Comparison of ENCODE assay signal across 16 mouse cellular contexts in the genomic region with DNA sequence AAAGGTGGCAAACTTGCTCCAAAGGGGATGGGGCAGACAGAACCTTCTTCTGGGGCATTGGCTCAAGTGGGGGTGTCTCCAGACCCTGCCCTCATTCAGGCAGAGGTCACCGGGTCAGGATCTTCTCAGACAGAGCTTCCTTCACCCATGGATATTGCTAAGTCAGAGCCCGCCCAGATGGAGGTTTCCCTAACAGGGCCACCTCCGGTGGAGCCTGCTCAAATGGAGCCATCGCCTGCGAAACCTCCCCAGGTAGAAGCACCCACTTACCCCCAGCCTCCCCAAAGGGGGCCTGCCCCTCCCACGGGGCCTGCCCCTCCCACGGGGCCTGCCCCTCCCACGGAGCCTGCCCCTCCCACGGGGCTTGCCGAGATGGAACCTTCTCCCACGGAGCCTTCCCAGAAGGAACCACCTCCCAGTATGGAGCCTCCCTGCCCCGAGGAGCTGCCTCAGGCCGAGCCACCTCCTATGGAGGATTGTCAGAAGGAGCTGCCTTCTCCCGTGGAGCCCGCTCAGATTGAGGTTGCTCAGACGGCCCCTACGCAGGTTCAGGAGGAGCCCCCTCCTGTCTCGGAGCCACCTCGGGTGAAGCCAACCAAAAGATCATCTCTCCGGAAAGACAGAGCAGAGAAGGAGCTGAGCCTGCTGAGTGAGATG. TPM values are rescaled to one million over a fixed set of nuclear protein-coding genes. Genes with fewer than 3 reads are reported as not detected.
DNase-seq lines count a peak whose midpoint lies in the region; ATAC-seq and TF ChIP-seq lines count a peak whose summit lies in the region.
"Had no signal": no experiment of that assay in that cellular context is flagged by ENCODE, and none has a peak within 500 bp of the region (broad histone marks: within the 10 kb centered on the region; RNA-seq: fewer than 3 reads in every experiment).

No protein-coding gene starts in this region.

- no peak overlapping the region for H3K4me2 ChIP-seq in heart, embryonic 12.5 days
- H3K4me2 ChIP-seq: forebrain, embryonic 15.5 days; heart, embryonic 13.5 days; liver, embryonic 13.5 days; lung, embryonic 15.5 days; midbrain, embryonic 11.5 days had no signal

- H3K36me3 ChIP-seq in heart, embryonic 12.5 days = peaks cover 75% of the 10 kb centered on the region
- peaks cover 98% of the 10 kb centered on the region for H3K36me3 ChIP-seq in E14TG2a.4 (ENCODE audit: insufficient read depth, low read length)

- peaks cover 12% of the 10 kb centered on the region for H3K4me1 ChIP-seq in heart, embryonic 12.5 days (replicated peaks)
- H3K4me1 ChIP-seq in E14TG2a.4 (replicated peaks; ENCODE audit: low read depth, low read length) = peaks cover 79% of the 10 kb centered on the region
- H3K4me1 ChIP-seq: forebrain, embryonic 15.5 days; lung, embryonic 15.5 days had no signal

- no peaks in the 10 kb centered on the region for H3K9me3 ChIP-seq in heart, embryonic 12.5 days (replicated peaks)
- no peaks in the 10 kb centered on the region for H3K9me3 ChIP-seq in E14TG2a.4 (ENCODE audit: low read length)
- H3K9me3 ChIP-seq: forebrain, embryonic 15.5 days; heart, embryonic 13.5 days; liver, embryonic 13.5 days; lung, embryonic 15.5 days had no signal

- H3K9ac ChIP-seq in heart, embryonic 12.5 days = no peak overlapping the region
- H3K9ac ChIP-seq: forebrain, embryonic 15.5 days; heart, embryonic 13.5 days; liver, embryonic 13.5 days; lung, embryonic 15.5 days had no signal

- no peak overlapping the region for H3K27ac ChIP-seq in heart, embryonic 12.5 days (ENCODE audit: poor library complexity, severe bottlenecking)
- H3K27ac ChIP-seq: forebrain, embryonic 15.5 days; heart, embryonic 13.5 days; left cerebral cortex, adult 2 months; liver, embryonic 13.5 days; lung, embryonic 15.5 days had no signal

- intact Hi-C loops in heart, postnatal 10 days (cut with DNase I) = no loop called here
- intact Hi-C loops in left cerebral cortex, postnatal 4 days (cut with DNase I) = no loop called here
- intact Hi-C loops in left cerebral cortex, postnatal 14 days (cut with DNase I) = no loop called here

- DNase-seq in heart, postnatal 10 days = no peak
- DNase-seq in left cerebral cortex, postnatal 4 days = peak; percentile 7
- DNase-seq in left cerebral cortex, postnatal 14 days (ENCODE audit: low spot score in 2 of 2) = no peak
- peak; percentile 48 for DNase-seq in ES-CJ7 (ENCODE audit: low read depth, low spot score)
- DNase-seq in c-Kit-positive CD71-positive TER-119-positive erythroid progenitor cells, embryonic 14.5 days (ENCODE audit: low spot score) = no peak
- DNase-seq in adrenal gland, adult 2 months = no peak
- DNase-seq: heart, postnatal 36 days; liver, embryonic 13.5 days had no signal

- H3K27me3 ChIP-seq in heart, embryonic 12.5 days (replicated peaks) = no peaks in the 10 kb centered on the region
- peaks cover 20% of the 10 kb centered on the region for H3K27me3 ChIP-seq in E14TG2a.4 (ENCODE audit: insufficient read depth, low read length)
- H3K27me3 ChIP-seq: forebrain, embryonic 15.5 days; heart, embryonic 13.5 days; liver, embryonic 13.5 days; lung, embryonic 15.5 days had no signal

- ATAC-seq in heart, embryonic 12.5 days (ENCODE audit: insufficient number of reproducible peaks, low FRiP score) = peak; percentile 52; the same call in 1 of the 2 replicates
- ATAC-seq: forebrain, embryonic 15.5 days; intestine, embryonic 16.5 days had no signal

- no peak for TF ChIP-seq CTCF in E14TG2a.4 (conservative IDR thresholded peaks at IDR 0.05; ENCODE audit: low read length)

- 79% methylated on average over 20 of the region's 20 CpGs for WGBS in heart, embryonic 12.5 days

- H3K4me3 ChIP-seq in heart, embryonic 12.5 days = no peak overlapping the region
- H3K4me3 ChIP-seq in E14TG2a.4 (replicated peaks; ENCODE audit: low read length) = peak overlapping the region; percentile 68
- H3K4me3 ChIP-seq: forebrain, embryonic 15.5 days; heart, embryonic 13.5 days; left cerebral cortex, adult 2 months; liver, embryonic 13.5 days; lung, embryonic 15.5 days had no signal

RNA-seq across cellular contexts. Expression of a gene that starts 16.4 kb away (rescaled TPM):
- polyA plus RNA-seq in heart, embryonic 12.5 days (2016; fragmentation: Nextera tagmentation; extraction: Ambion mirVana) = 31.0 and 32.2 TPM in 2 replicates
- total RNA-seq in heart, postnatal 10 days (2021) = 10 to 100 TPM; 22.6 to 27.8 TPM
- total RNA-seq in left cerebral cortex, postnatal 4 days (2021) = 1 to 10 TPM; 6.7 to 6.8 TPM
- total RNA-seq in left cerebral cortex, postnatal 14 days (2021) = 1 to 10 TPM; 4.2 TPM
- total RNA-seq in adrenal gland, adult 2 months (2021) = 10 to 100 TPM; 18.9 to 19.6 TPM
- polyA plus RNA-seq in adrenal gland, adult 2 months (2012; rRNA removed) = 6.9 and 7.8 TPM in 2 replicates

RNA-seq across cellular contexts. Expression of a gene that starts 28.2 kb away (rescaled TPM):
- 22.9 and 23.0 TPM in 2 replicates for polyA plus RNA-seq in heart, embryonic 12.5 days (2016; fragmentation: Nextera tagmentation; extraction: Ambion mirVana)
- 10 to 100 TPM; 14.4 to 17.0 TPM for total RNA-seq in heart, postnatal 10 days (2021)
- total RNA-seq in left cerebral cortex, postnatal 4 days (2021) = 10 to 100 TPM; 27.3 to 30.0 TPM
- 10 to 100 TPM; 22.8 to 24.6 TPM for total RNA-seq in left cerebral cortex, postnatal 14 days (2021)
- 10 to 100 TPM; 28.7 to 29.5 TPM for total RNA-seq in adrenal gland, adult 2 months (2021)
- polyA plus RNA-seq in adrenal gland, adult 2 months (2012; rRNA removed) = 30.2 and 31.6 TPM in 2 replicates

RNA-seq across cellular contexts. Expression of a gene that starts 28.3 kb away (rescaled TPM):
- 46.1 and 49.9 TPM in 2 replicates for polyA plus RNA-seq in heart, embryonic 12.5 days (2016; fragmentation: Nextera tagmentation; extraction: Ambion mirVana)
- 10 to 100 TPM; 33.3 to 36.2 TPM for total RNA-seq in heart, postnatal 10 days (2021)
- total RNA-seq in left cerebral cortex, postnatal 4 days (2021) = 10 to 100 TPM; 55.4 to 59.3 TPM
- 10 to 100 TPM; 46.6 to 51.7 TPM for total RNA-seq in left cerebral cortex, postnatal 14 days (2021)
- 10 to 100 TPM; 67.5 to 95.1 TPM for total RNA-seq in adrenal gland, adult 2 months (2021)
- polyA plus RNA-seq in adrenal gland, adult 2 months (2012; rRNA removed) = 20.7 and 37.6 TPM in 2 replicates

Comparison
In these comparisons a context has a peak if more than half of its experiments do, and no peak if none do; other contexts are left out.
1. DNase-seq: peak in left cerebral cortex, postnatal 4 days (single experiment) and ES-CJ7 (single experiment); none in heart, postnatal 10 days (0 of 2), left cerebral cortex, postnatal 14 days (0 of 2), c-Kit-positive CD71-positive TER-119-positive erythroid progenitor cells, embryonic 14.5 days (single experiment) and adrenal gland, adult 2 months (single experiment).